Mouse (Mus musculus) neural tube, embryonic 12.5 days (tissue): ENCODE measurements at regions not wholly inside any gene's neighbourhood (a gene's known extent, or its start where the extent isn't known, plus 50 kb on each side); places are given as distances from the start of the nearest gene placed in this dataset.

Source experiments
- ATAC-seq: fragments of 200-750 bp; cut with Nextera tagmentation; 2 replicates; pipeline ENCODE4 v1.8.0; 2017; ENCODE audit warnings: low read depth, mild to moderate bottlenecking, moderate TSS enrichment, moderate library complexity; ENCODE audit not compliant: low FRiP score
- H3K27ac ChIP-seq: fragments of 300-500 bp; sonication (generic); 2 replicates; pipeline ENCODE4 v1.5.1; 2016
- H3K27me3 ChIP-seq: fragments of 300-500 bp; sonication (generic); replicated peaks from 2 replicates; pipeline ENCODE4 v1.6.1; 2016; ENCODE audit warnings: mild to moderate bottlenecking
- H3K36me3 ChIP-seq: fragments of 300-500 bp; sonication (generic); 2 replicates; pipeline ENCODE4 v1.6.1; 2016; ENCODE audit warnings: mild to moderate bottlenecking
- H3K4me1 ChIP-seq: fragments of 300-500 bp; sonication (generic); 2 replicates; pipeline ENCODE4 v1.6.1; 2016
- H3K4me2 ChIP-seq: fragments of 300-500 bp; sonication (generic); replicated peaks from 2 replicates; pipeline ENCODE4 v1.6.1; 2016; ENCODE audit warnings: mild to moderate bottlenecking
- H3K4me3 ChIP-seq: fragments of 300-500 bp; sonication (generic); 2 replicates; pipeline ENCODE4 v1.5.1; 2016
- H3K9ac ChIP-seq: fragments of 300-500 bp; sonication (generic); 2 replicates; pipeline ENCODE4 v1.6.1; 2016; ENCODE audit warnings: mild to moderate bottlenecking
- H3K9me3 ChIP-seq: fragments of 300-500 bp; sonication (generic); 2 replicates; pipeline ENCODE4 v1.6.1; 2016; ENCODE audit warnings: mild to moderate bottlenecking
- WGBS: fragments of 180-500 bp; shearing (Covaris S2); methylation state at CpG from one replicate; pipeline ENCODE4 v1.1.7; 2016; 5-methylcytosine and 5-hydroxymethylcytosine counted together

DNA sequence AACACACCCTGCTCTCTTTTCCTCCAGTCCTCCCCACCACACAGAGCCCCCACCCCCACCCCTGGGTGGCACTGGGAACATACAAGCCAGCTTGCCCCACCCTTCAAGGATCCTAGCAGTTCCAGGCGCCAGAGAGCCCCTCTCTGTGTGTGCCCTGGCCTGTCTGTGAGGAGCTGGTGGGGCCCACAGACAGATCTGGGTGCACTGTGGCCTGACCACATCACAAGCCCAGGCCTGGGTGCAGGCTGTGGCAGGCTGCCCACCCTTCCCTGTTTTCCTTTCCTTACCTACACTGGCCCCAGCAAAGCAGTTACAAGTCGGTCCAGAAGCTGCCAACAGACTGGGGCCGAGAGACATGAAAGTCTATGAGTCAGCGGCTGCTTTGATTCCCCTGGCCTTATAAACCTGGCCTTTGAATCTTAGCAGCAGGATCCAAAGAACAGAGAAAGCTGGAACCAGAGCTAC, 74.8 kb upstream of the Spred2 start:
- 55% methylated on average over 4 of the region's 4 CpGs for WGBS
- no peak for ATAC-seq

DNA sequence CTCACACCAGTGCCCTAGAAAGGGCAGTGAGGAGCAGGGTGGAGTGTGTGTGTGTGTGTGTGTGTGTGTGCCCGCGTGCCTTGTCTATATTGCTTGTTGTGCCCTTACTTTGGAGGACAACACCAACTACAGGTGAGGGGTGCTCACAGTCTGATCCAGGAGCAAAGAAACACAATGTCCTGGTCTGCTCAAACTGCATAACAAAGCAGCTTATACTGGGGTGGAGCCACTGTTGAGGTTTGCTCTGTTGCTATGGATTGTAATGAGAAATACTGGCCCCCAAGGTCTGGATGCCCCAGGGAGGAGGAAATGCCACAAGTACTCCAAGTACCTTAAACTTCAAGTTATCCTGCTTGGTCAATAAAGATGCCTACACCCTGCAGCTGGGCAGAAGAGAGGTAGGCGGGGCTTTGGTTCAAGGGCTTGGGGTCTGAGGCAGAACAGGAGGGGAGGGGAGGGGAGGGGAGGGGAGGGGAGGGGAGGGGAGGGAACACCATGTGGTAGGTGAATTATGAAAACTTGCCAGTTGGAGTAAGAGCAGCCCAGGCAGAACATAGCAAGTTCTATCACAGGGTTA, 74.2 kb upstream of the Spred2 start:
- no peak overlapping the region for H3K9ac ChIP-seq
- H3K9me3 ChIP-seq = no peaks in the 10 kb centered on the region
- H3K4me3 ChIP-seq = no peak overlapping the region
- H3K36me3 ChIP-seq = no peaks in the 10 kb centered on the region
- H3K27me3 ChIP-seq = no peaks in the 10 kb centered on the region
- no peak overlapping the region for H3K27ac ChIP-seq
- no peak for ATAC-seq
- no peak overlapping the region for H3K4me2 ChIP-seq
- H3K4me1 ChIP-seq = no peaks in the 10 kb centered on the region
- WGBS = 79% methylated on average over 3 of the region's 3 CpGs

More for the DNA sequence above, 74.8 kb upstream of the Spred2 start:
- Histone ChIP-seq H3K36me3 (no peaks in the 10 kb centered on the region), H3K27me3 (no peaks in the 10 kb centered on the region), H3K27ac (no peak overlapping the region), H3K4me1 (no peaks in the 10 kb centered on the region), H3K4me2 (no peak overlapping the region), H3K9ac (no peak overlapping the region), H3K4me3 (no peak overlapping the region), H3K9me3 (no peaks in the 10 kb centered on the region)

DNA sequence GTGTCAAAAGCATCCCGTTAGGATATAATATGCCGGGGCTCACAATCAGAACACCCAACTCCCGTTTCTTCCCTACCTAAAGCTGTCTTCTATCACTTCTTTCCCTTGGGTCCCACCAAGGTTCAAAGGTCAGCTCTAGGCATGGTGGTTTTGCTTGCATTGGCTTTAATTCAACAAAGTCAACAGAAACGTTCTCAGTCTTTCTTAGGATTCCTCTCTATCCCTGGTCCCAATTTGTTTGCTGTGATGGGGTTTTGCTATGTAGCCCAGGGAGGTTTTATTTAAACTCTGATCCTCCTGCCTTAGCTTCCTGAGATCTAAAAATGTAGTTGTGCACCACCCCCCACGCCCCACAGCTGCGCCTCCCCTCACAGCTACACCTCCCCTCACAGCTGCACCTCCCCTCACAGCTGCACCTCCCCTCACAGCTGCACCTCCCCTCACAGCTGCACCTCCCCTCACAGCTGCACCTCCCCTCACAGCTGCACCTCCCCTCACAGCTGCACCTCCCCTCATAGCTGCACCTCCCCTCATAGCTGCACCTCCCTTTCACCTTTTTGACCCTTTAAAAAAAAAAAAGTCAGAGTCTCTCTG, 73.1 kb upstream of the Spred2 start:
- Histone ChIP-seq H3K4me2 (no peak overlapping the region), H3K4me1 (no peaks in the 10 kb centered on the region), H3K27ac (no peak overlapping the region), H3K36me3 (no peaks in the 10 kb centered on the region), H3K4me3 (no peak overlapping the region), H3K9me3 (no peaks in the 10 kb centered on the region), H3K27me3 (no peaks in the 10 kb centered on the region), H3K9ac (no peak overlapping the region)
- no peak for ATAC-seq
- 49% methylated on average over 6 of the region's 6 CpGs for WGBS

DNA sequence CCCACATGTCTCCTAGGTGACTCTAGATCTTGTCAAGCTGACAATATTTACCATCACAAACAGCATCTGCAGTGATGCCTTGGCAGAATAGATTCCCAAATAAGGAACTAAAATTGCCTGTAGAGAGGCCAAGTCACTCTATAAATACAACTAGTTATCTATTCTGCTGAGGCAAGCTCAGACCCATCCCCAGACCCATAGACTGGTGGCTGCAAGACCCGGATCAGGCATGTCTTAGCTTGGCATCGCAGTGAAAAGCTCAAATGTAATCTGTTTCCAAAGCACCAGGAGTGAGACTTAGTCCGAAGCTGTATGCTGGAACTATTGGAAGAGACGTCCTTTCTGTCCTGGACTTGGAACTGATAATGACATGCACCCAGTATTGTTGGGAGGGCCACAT, 62.6 kb upstream of the Spred2 start:
- 93% methylated on average over 4 of the region's 4 CpGs for WGBS
- Histone ChIP-seq H3K4me3 (no peak overlapping the region), H3K9me3 (no peaks in the 10 kb centered on the region), H3K27ac (no peak overlapping the region), H3K9ac (no peak overlapping the region), H3K27me3 (no peaks in the 10 kb centered on the region), H3K36me3 (no peaks in the 10 kb centered on the region), H3K4me1 (no peaks in the 10 kb centered on the region), H3K4me2 (no peak overlapping the region)
- ATAC-seq = no peak

DNA sequence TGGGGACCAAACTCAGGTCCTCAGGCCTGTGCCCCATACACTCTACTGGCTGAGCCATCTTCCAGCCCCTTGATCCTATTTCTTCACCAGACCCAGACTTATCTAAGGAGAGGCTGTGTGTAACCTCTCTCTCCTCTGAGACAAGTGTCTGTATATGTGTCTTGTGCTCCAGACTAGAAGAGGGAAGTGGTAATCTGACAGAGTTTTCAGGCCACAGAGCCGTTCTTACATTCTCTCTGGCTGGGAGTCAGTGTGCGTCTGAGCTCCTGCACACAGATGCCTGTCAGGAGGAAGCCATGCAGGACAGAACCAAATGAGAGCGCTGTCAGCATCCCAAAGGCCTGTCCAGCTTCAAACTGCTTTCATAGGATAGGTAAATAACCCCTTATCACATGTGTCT, 60.8 kb upstream of the Spred2 start:
- Histone ChIP-seq H3K4me1 (no peaks in the 10 kb centered on the region), H3K27me3 (no peaks in the 10 kb centered on the region), H3K36me3 (no peaks in the 10 kb centered on the region), H3K27ac (no peak overlapping the region), H3K9me3 (no peaks in the 10 kb centered on the region), H3K4me2 (no peak overlapping the region), H3K9ac (no peak overlapping the region), H3K4me3 (no peak overlapping the region)
- ATAC-seq = no peak
- WGBS = 83% methylated on average over 3 of the region's 3 CpGs

DNA sequence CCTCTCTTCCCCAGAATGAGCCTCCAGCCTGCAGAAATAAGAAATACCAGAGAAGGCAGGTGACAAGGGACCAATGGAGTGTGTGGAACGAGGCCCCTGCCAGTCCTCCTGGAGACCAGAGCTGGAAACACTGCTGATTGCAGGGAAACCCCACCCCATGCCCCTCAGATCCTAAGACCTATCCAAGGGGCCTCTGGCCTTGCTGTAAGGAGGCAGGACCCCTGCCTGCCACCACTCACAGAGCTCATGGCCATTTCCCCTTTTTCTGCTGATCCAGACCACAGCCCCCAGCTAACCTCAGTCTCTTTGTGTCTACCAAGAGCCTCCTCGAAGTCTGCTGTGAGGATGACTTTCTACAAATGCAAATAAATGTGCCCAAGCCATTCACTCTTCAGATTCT, 57.9 kb upstream of the Spred2 start:
- H3K4me1 ChIP-seq = no peaks in the 10 kb centered on the region
- H3K4me3 ChIP-seq = no peak overlapping the region
- H3K4me2 ChIP-seq = no peak overlapping the region
- no peak for ATAC-seq
- 38% methylated on average over 2 of the region's 2 CpGs for WGBS
- no peak overlapping the region for H3K27ac ChIP-seq
- H3K36me3 ChIP-seq = no peaks in the 10 kb centered on the region
- no peaks in the 10 kb centered on the region for H3K27me3 ChIP-seq
- H3K9ac ChIP-seq = no peak overlapping the region
- H3K9me3 ChIP-seq = no peaks in the 10 kb centered on the region

DNA sequence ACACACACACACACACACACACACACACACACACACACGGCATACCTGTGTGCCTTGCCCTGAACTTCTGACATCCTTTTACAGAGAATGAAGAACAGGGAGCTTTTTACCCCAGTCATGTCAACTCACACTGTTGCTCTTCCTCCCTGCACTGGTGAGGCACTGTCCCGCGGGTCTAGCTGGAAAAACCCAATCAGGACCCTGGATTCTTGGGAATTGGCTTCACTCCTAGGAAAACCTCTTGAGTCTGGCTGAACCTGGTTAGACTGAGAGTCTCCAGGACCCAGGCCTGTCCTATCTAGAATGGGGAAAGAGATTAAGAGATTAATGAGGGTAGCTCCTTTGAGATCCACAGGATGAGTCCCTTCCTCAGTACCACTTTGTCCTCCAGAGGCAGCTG, 54.5 kb upstream of the Spred2 start:
- H3K9ac ChIP-seq = no peak overlapping the region
- no peak overlapping the region for H3K4me2 ChIP-seq
- H3K4me1 ChIP-seq = no peaks in the 10 kb centered on the region
- H3K9me3 ChIP-seq = no peaks in the 10 kb centered on the region
- no peaks in the 10 kb centered on the region for H3K36me3 ChIP-seq
- H3K4me3 ChIP-seq = no peak overlapping the region
- no peak overlapping the region for H3K27ac ChIP-seq
- 90% methylated on average over 3 of the region's 3 CpGs for WGBS
- no peaks in the 10 kb centered on the region for H3K27me3 ChIP-seq
- no peak for ATAC-seq

DNA sequence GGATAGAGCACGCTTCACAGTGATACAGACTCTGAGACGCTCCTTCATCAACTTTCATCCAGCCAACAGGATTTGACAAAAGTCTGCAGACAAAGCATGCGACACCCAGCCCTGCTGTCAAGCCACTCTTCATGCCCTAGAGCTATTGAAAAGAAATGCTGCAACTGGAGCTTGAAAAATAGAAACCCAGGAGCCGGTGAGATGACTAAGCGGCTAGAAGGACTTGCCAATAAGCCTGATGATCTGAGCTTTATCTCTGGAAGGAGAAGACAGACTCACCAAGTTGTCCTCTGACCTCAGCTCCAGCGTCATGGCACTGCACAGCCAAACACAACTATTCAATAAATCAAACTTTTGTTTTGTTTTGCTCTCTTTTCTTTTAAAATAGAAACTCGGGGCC, 54.0 kb upstream of the Spred2 start:
- Histone ChIP-seq H3K27ac (no peak overlapping the region), H3K4me3 (no peak overlapping the region), H3K4me2 (no peak overlapping the region), H3K9me3 (no peaks in the 10 kb centered on the region), H3K9ac (no peak overlapping the region), H3K4me1 (no peaks in the 10 kb centered on the region), H3K36me3 (no peaks in the 10 kb centered on the region), H3K27me3 (no peaks in the 10 kb centered on the region)
- WGBS = 80% methylated on average over 7 of the region's 7 CpGs
- ATAC-seq = no peak

DNA sequence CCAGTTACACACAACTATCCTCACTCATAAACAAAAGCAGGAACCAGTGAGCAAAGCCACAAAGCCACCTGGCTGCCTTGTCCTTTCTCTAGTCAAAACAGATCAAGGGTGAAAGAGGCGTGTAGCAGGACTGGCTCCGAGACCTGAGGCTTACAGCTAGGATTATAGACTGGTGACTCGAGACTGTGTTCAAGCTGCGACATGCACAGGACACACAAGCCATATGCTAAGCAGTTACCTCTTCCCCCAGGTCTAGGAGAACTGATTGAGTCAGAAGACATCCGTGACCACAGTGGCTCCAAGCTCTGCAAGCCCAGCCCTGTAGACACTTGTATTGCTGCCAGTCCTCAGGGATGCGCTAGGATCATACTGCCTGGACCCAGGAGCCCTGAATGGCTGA, 50.4 kb upstream of the Spred2 start:
- Histone ChIP-seq H3K4me1 (0 out of 2 replicates have a peak, but pooled peaks cover 5% of the 10 kb centered on the region), H3K9ac (no peak overlapping the region), H3K4me2 (no peak overlapping the region), H3K4me3 (no peak overlapping the region), H3K27me3 (no peaks in the 10 kb centered on the region), H3K27ac (no peak overlapping the region), H3K36me3 (no peaks in the 10 kb centered on the region), H3K9me3 (no peaks in the 10 kb centered on the region)
- no peak for ATAC-seq
- WGBS = 91% methylated on average over 6 of the region's 6 CpGs
